Mouse (Mus musculus): ENCODE data around the gene Gm20661.
"Not testable (repeated sequence)": the region's sequence is repeated elsewhere in the genome, so short reads cannot be mapped to it uniquely, and the experiment has no call there.

The Gm20661 gene

GRCm38 (mm10) chr9:108002778-108003530 is 20.1 kb downstream of the Gm20661 start:
- no peak for DNase-seq

GRCm38 (mm10) chr9:108003531-108003890 is 20.7 kb downstream of the Gm20661 start:
- peak; percentile 45 to 56 for DNase-seq

GRCm38 (mm10) chr9:108008041-108008440 is 25.2 kb downstream of the Gm20661 start:
- no peak for DNase-seq

GRCm38 (mm10) chr9:108010385-108010784 is 27.5 kb downstream of the Gm20661 start:
- no peak for DNase-seq

- DNase-seq, result not testable (repeated sequence)
Observed at GRCm38 (mm10) chr9:108013577-108013976, 30.7 kb downstream of the Gm20661 start.

GRCm38 (mm10) chr9:108017127-108017526 is 34.3 kb downstream of the Gm20661 start:
- DNase-seq, result no peak

- no peak for DNase-seq
Observed at GRCm38 (mm10) chr9:108020741-108021140, 37.9 kb downstream of the Gm20661 start.

- DNase-seq, result no peak
Observed at GRCm38 (mm10) chr9:108023216-108023615, 40.4 kb downstream of the Gm20661 start.

- DNase-seq, result no peak
Observed at GRCm38 (mm10) chr9:108026584-108026983, 43.7 kb downstream of the Gm20661 start.

GRCm38 (mm10) chr9:108027867-108028266 is 45.0 kb downstream of the Gm20661 start:
- no peak for DNase-seq

GRCm38 (mm10) chr9:108032126-108032525 is 49.3 kb downstream of the Gm20661 start:
- DNase-seq, result no peak

- no peak for DNase-seq
Observed at GRCm38 (mm10) chr9:108035331-108036156, 52.7 kb downstream of the Gm20661 start.
